Mouse (Mus musculus) stomach, embryonic 14.5 days (tissue): ENCODE measurements around the gene Pik3r2. TPM values are rescaled to one million over a fixed set of nuclear protein-coding genes. Genes with fewer than 3 reads are reported as not detected.

Experiments used
- ATAC-seq: fragments of 200-750 bp; cut with Nextera tagmentation; 2 replicates; pipeline ENCODE4 v1.8.0; 2017; ENCODE audit warnings: low read depth, moderate TSS enrichment; ENCODE audit not compliant: insufficient number of reproducible peaks, insufficient read depth, low FRiP score
- H3K27ac ChIP-seq: fragments of 300-500 bp; sonication (generic); 2 replicates; pipeline ENCODE4 v1.5.1; 2014; ENCODE audit warnings: mild to moderate bottlenecking, low read length, moderate library complexity, mixed read lengths
- H3K27me3 ChIP-seq: fragments of 300-500 bp; sonication (generic); 2 replicates; pipeline ENCODE4 v1.6.1; 2014; ENCODE audit warnings: low read length, control low read depth, mixed read lengths; ENCODE audit not compliant: control insufficient read depth, insufficient read depth
- H3K36me3 ChIP-seq: fragments of 300-500 bp; sonication (generic); 2 replicates; pipeline ENCODE4 v1.6.1; 2014; ENCODE audit warnings: mild to moderate bottlenecking, control low read depth, low read length, moderate library complexity, mixed read lengths; ENCODE audit not compliant: control insufficient read depth, insufficient read depth
- H3K4me1 ChIP-seq: fragments of 300-500 bp; sonication (generic); 2 replicates; pipeline ENCODE4 v1.6.1; 2014; ENCODE audit warnings: low read length, control low read depth, mixed read lengths; ENCODE audit not compliant: control insufficient read depth, insufficient read depth
- H3K4me2 ChIP-seq: fragments of 300-500 bp; sonication (generic); replicated peaks from 2 replicates; pipeline ENCODE4 v1.6.1; 2014; ENCODE audit warnings: low read depth, low read length, control low read depth
- H3K4me3 ChIP-seq: fragments of 300-500 bp; sonication (generic); 2 replicates; pipeline ENCODE4 v1.5.1; 2014; ENCODE audit warnings: low read depth, low read length, control low read depth
- H3K9ac ChIP-seq: fragments of 300-500 bp; sonication (generic); replicated peaks from 2 replicates; pipeline ENCODE4 v1.6.1; 2014; ENCODE audit warnings: low read depth, mild to moderate bottlenecking, control low read depth, low read length, moderate library complexity, mixed read lengths
- H3K9me3 ChIP-seq: fragments of 300-500 bp; sonication (generic); 2 replicates; pipeline ENCODE4 v1.6.1; 2016; ENCODE audit warnings: low read depth, low read length, control low read depth; ENCODE audit not compliant: control insufficient read depth
- WGBS: fragments of 180-500 bp; shearing (Covaris S2); extraction: QIAGEN DNeasy Blood & Tissue Kit; methylation state at CpG from one replicate; pipeline ENCODE4 v1.1.7; 2014; 5-methylcytosine and 5-hydroxymethylcytosine counted together
- polyA plus RNA-seq: library from polyadenylated mRNA; unstranded; fragments of >200 nt; fragmentation: Nextera tagmentation; extraction: Ambion mirVana; gene quantifications from 2 replicates; pipeline ENCODE4 v1.2.1, GENCODE M21; 2014

Pik3r2 gene
- polyA plus RNA-seq, 1 experiment from 2014 or later = 44.5 TPM

GRCm38 (mm10) chr8:70742981-70743655 lies 33.4 kb downstream of the Pik3r2 start:
- H3K4me3 ChIP-seq = peak overlapping the region; percentile 5; the same call in 1 of the 2 replicates
- no peak overlapping the region for H3K9ac ChIP-seq
- no peaks in the 10 kb centered on the region for H3K9me3 ChIP-seq
- no peak for ATAC-seq
- peak overlapping the region; percentile 46 for H3K4me2 ChIP-seq
- WGBS = 4% methylated on average over 38 of the region's 38 CpGs
- H3K36me3 ChIP-seq = no peaks in the 10 kb centered on the region
- no peak overlapping the region for H3K27ac ChIP-seq
- peaks cover 32% of the 10 kb centered on the region for H3K27me3 ChIP-seq
- H3K4me1 ChIP-seq = peaks cover 13% of the 10 kb centered on the region

- no peak for ATAC-seq
- Histone ChIP-seq H3K36me3 (no peaks in the 10 kb centered on the region), H3K27ac (no peak overlapping the region), H3K9ac (no peak overlapping the region), H3K4me3 (no peak overlapping the region), H3K9me3 (no peaks in the 10 kb centered on the region), H3K27me3 (peaks cover 30% of the 10 kb centered on the region), H3K4me2 (no peak overlapping the region), H3K4me1 (peaks cover 13% of the 10 kb centered on the region)
- 44% methylated on average over 11 of the region's 11 CpGs for WGBS
Measured at GRCm38 (mm10) chr8:70742176-70742575, 34.3 kb downstream of the Pik3r2 start.

GRCm38 (mm10) chr8:70741661-70742060 lies 34.9 kb downstream of the Pik3r2 start:
- Histone ChIP-seq H3K27ac (no peak overlapping the region), H3K9me3 (no peaks in the 10 kb centered on the region), H3K27me3 (peaks cover 28% of the 10 kb centered on the region), H3K9ac (no peak overlapping the region), H3K4me1 (peaks cover 13% of the 10 kb centered on the region), H3K4me3 (no peak overlapping the region), H3K4me2 (no peak overlapping the region), H3K36me3 (no peaks in the 10 kb centered on the region)
- 48% methylated on average over 5 of the region's 5 CpGs for WGBS
- no peak for ATAC-seq

GRCm38 (mm10) chr8:70738211-70738610 lies 38.3 kb downstream of the Pik3r2 start:
- Histone ChIP-seq H3K27ac (no peak overlapping the region), H3K9ac (no peak overlapping the region), H3K4me2 (no peak overlapping the region), H3K4me3 (no peak overlapping the region), H3K27me3 (peaks cover 14% of the 10 kb centered on the region), H3K36me3 (no peaks in the 10 kb centered on the region), H3K9me3 (no peaks in the 10 kb centered on the region), H3K4me1 (peaks cover 4% of the 10 kb centered on the region)
- WGBS = 60% methylated on average over 3 of the region's 3 CpGs
- no peak for ATAC-seq

DNA sequence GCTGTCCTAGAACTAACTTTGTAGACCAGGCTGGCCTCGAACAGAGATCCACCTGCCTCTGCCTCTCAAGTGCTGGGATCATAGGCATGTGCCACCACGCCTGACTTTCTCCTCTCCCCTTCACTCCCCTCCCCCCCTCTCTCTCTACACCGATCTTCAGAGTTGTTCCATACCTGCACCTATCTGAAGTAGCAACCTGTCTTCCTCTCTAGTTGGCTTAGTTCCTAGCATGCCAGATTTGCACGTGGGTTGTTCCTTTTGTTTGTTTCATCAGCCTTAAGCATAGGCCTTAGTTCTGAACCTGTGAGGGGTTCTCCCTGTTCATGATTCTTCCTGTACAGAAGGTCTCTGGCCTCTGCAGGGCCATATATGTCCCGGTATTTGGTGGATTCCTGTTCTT lies 38.8 kb downstream of the Pik3r2 start:
- Histone ChIP-seq H3K27ac (no peak overlapping the region), H3K36me3 (no peaks in the 10 kb centered on the region), H3K9me3 (no peaks in the 10 kb centered on the region), H3K4me1 (no peaks in the 10 kb centered on the region), H3K9ac (no peak overlapping the region), H3K4me3 (no peak overlapping the region), H3K4me2 (no peak overlapping the region), H3K27me3 (peaks cover 9% of the 10 kb centered on the region)
- ATAC-seq = no peak
- 67% methylated on average over 5 of the region's 5 CpGs for WGBS

GRCm38 (mm10) chr8:70730956-70731355 lies 45.6 kb downstream of the Pik3r2 start:
- H3K27me3 ChIP-seq = 0 out of 2 replicates have a peak, but pooled peaks cover 4% of the 10 kb centered on the region
- H3K4me1 ChIP-seq = no peaks in the 10 kb centered on the region
- no peak overlapping the region for H3K9ac ChIP-seq
- H3K4me2 ChIP-seq = no peak overlapping the region
- WGBS = 85% methylated on average over 4 of the region's 4 CpGs
- H3K4me3 ChIP-seq = no peak overlapping the region
- H3K36me3 ChIP-seq = no peaks in the 10 kb centered on the region
- no peak for ATAC-seq
- H3K9me3 ChIP-seq = no peaks in the 10 kb centered on the region
- no peak overlapping the region for H3K27ac ChIP-seq

DNA sequence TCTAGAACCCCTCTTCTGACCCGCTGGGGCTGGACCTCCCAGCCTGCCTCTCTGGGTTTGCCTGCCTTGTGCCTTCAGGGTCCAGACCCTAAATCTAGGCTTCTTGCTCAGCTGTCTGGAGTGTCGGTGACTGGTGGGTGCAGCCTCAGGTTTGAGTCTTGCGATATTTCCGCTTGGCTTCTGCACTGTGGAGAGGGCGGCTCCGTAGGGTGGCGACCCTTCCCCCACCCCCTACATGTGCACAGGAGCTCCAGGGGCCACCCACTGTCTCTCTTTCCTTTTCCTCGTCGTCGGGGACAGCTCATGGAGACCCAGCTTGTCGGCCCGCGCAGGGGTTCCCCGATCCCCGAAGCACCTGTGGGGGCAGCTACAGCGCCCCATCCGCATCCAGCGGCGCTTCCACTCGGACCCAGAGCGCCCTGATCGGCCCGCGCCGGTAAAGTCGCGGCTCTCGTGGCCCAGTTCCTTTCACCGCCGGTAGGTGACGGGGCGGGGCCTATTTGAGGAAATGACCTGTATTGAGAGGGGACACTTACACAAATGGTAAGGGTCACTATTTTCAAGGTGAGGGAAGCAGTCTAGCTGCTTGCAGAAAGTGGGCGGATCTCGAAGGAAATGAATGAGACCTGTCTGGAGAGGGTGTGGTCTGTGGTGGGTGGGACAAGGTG lies 46.6 kb downstream of the Pik3r2 start:
- H3K27me3 ChIP-seq = 0 out of 2 replicates have a peak, but pooled peaks cover 4% of the 10 kb centered on the region
- H3K4me1 ChIP-seq = no peaks in the 10 kb centered on the region
- WGBS = 4% methylated on average over 34 of the region's 34 CpGs
- H3K27ac ChIP-seq = no peak overlapping the region
- H3K4me3 ChIP-seq = peak overlapping the region; percentile 20; the same call in 1 of the 2 replicates
- H3K4me2 ChIP-seq = peak overlapping the region; percentile 39
- ATAC-seq = 0 out of 2 replicates have a peak, but pooled peaks have one; percentile 54
- H3K9ac ChIP-seq = no peak overlapping the region
- no peaks in the 10 kb centered on the region for H3K9me3 ChIP-seq
- no peaks in the 10 kb centered on the region for H3K36me3 ChIP-seq

- Histone ChIP-seq H3K4me3 (no peak overlapping the region), H3K4me1 (no peaks in the 10 kb centered on the region), H3K27ac (no peak overlapping the region), H3K36me3 (no peaks in the 10 kb centered on the region), H3K9me3 (no peaks in the 10 kb centered on the region), H3K4me2 (no peak overlapping the region), H3K9ac (no peak overlapping the region), H3K27me3 (0 out of 2 replicates have a peak, but pooled peaks cover 4% of the 10 kb centered on the region)
- 43% methylated on average over 11 of the region's 11 CpGs for WGBS
- ATAC-seq = no peak
Measured at GRCm38 (mm10) chr8:70726721-70727120, 49.8 kb downstream of the Pik3r2 start.
